Mouse (Mus musculus) heart, embryonic 14.5 days (tissue): ENCODE data around the gene Bco1. TPM values are rescaled to one million over a fixed set of nuclear protein-coding genes. Genes with fewer than 3 reads are reported as not detected.
A peak's percentile ranks its signal among the peaks of the same experiment; 100 is the strongest.

Experiments
- ATAC-seq: fragments of 200-750 bp; cut with Nextera tagmentation; 2 replicates; pipeline ENCODE4 v1.8.0; 2017; ENCODE audit warnings: low read depth, moderate TSS enrichment; ENCODE audit not compliant: insufficient number of reproducible peaks, insufficient read depth, low FRiP score
- H3K27ac ChIP-seq, 2 experiments: fragments of 200-500 bp in 1 of 2; fragments of 300-500 bp in 1 of 2; sonication (generic) in 1 of 2; replicated peaks in 1 of 2; 2 replicates each; pipeline ENCODE4 v1.5.1; 2012 to 2014; ENCODE audit warnings: low read depth in 2 of 2, low read length in 2 of 2, control low read depth in 1 of 2, mild to moderate bottlenecking in 1 of 2, mixed read lengths in 1 of 2; ENCODE audit not compliant: control insufficient read depth in 1 of 2, insufficient read depth in 1 of 2
- H3K27me3 ChIP-seq: fragments of 300-500 bp; sonication (generic); 2 replicates; pipeline ENCODE4 v1.6.1; 2014; ENCODE audit warnings: mild to moderate bottlenecking, low read length, control low read depth; ENCODE audit not compliant: control insufficient read depth, insufficient read depth
- H3K36me3 ChIP-seq: fragments of 300-500 bp; sonication (generic); 2 replicates; pipeline ENCODE4 v1.6.1; 2014; ENCODE audit warnings: mild to moderate bottlenecking, control low read depth, low read length, mixed read lengths; ENCODE audit not compliant: control insufficient read depth, insufficient read depth
- H3K4me1 ChIP-seq, 2 experiments: fragments of 200-500 bp in 1 of 2; fragments of 300-500 bp in 1 of 2; sonication (generic) in 1 of 2; 2 replicates each; pipeline ENCODE4 v1.6.1; 2012 to 2014; ENCODE audit warnings: low read length in 2 of 2, control low read depth in 1 of 2, mixed read lengths in 1 of 2; ENCODE audit not compliant: control insufficient read depth in 2 of 2, insufficient read depth in 2 of 2
- H3K4me2 ChIP-seq: fragments of 300-500 bp; sonication (generic); 2 replicates; pipeline ENCODE4 v1.6.1; 2014; ENCODE audit warnings: mild to moderate bottlenecking, low read length
- H3K4me3 ChIP-seq, 2 experiments: fragments of 200-500 bp in 1 of 2; fragments of 300-500 bp in 1 of 2; sonication (generic) in 1 of 2; 2 replicates each; pipeline ENCODE4 v1.5.1; 2012 to 2014; ENCODE audit warnings: low read length in 2 of 2, mild to moderate bottlenecking in 2 of 2, control low read depth in 1 of 2, low read depth in 1 of 2, moderate library complexity in 1 of 2; ENCODE audit not compliant: control insufficient read depth in 1 of 2, insufficient read depth in 1 of 2
- H3K9ac ChIP-seq: fragments of 300-500 bp; sonication (generic); 2 replicates; pipeline ENCODE4 v1.6.1; 2014; ENCODE audit warnings: mild to moderate bottlenecking, low read length
- H3K9me3 ChIP-seq: fragments of 300-500 bp; sonication (generic); 2 replicates; pipeline ENCODE4 v1.6.1; 2016; ENCODE audit warnings: low read length, control low read depth; ENCODE audit not compliant: control insufficient read depth
- WGBS: fragments of 180-500 bp; shearing (Covaris S2); extraction: QIAGEN DNeasy Blood & Tissue Kit; methylation state at CpG from one replicate; pipeline ENCODE4 v1.1.7; 2014; 5-methylcytosine and 5-hydroxymethylcytosine counted together
- polyA plus RNA-seq: library from polyadenylated mRNA; unstranded; fragments of >200 nt; fragmentation: Nextera tagmentation; extraction: Ambion mirVana; gene quantifications from 2 replicates; pipeline ENCODE4 v1.2.1, GENCODE M21; 2014

Bco1 gene
- polyA plus RNA-seq, 1 experiment from 2014 or later, result not detected

DNA sequence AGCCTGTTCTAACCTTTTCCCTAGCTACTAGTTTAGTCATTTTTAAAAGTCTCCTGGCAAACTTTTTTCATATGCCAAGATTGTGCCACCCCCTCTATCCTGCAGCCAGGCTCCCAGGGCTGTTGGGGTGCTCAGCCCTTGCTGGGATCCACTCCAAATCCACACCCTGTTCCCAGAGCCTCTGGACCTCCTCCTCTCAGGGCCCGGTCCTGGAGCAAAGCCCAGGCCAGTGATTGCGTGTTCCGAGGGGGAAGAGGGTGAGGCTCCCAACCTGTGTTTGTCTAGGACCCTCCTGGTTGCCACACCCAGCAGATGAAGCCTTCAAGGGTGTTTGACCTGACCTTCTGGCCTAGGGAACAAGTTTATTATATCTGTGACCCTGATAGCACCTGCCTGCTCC, 16.0 kb downstream of the Bco1 start:
- 70% methylated on average over 3 of the region's 3 CpGs for WGBS
- Histone ChIP-seq H3K4me2 (no peak overlapping the region), H3K36me3 (no peaks in the 10 kb centered on the region), H3K27me3 (no peaks in the 10 kb centered on the region), H3K4me3 (no peak overlapping the region), H3K9me3 (peaks cover 2% of the 10 kb centered on the region; the same call in 1 of the 2 replicates), H3K27ac (no peak overlapping the region), H3K4me1 (peaks cover 7 to 10% of the 10 kb centered on the region in 2 experiments; a peak in 3 of 4 replicates), H3K9ac (no peak overlapping the region)
- ATAC-seq, result no peak

DNA sequence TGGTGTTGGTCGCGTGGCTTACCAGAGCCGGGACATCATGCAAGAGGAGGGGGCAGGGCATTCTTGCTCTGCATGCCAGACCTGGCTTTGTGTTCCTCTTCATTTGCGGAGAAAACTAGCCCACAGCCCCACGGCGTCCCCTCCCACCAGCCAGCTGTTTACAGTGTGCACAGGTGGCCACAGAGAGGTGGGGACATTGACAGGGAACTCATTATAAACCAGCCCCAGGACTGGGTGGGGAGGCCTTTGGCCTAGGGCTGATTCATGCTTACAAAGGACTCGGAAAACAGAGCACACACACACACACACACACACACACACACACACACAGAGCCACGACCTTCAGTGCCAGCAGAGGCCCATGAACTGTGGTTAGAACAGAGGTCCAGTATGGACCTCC, 16.6 kb downstream of the Bco1 start:
- ATAC-seq, result no peak
- H3K4me3 ChIP-seq, result no peak overlapping the region
- no peak overlapping the region for H3K27ac ChIP-seq
- H3K36me3 ChIP-seq, result no peaks in the 10 kb centered on the region
- H3K4me2 ChIP-seq, result no peak overlapping the region
- H3K9ac ChIP-seq, result no peak overlapping the region
- 65% methylated on average over 8 of the region's 8 CpGs for WGBS
- peaks cover 7 to 10% of the 10 kb centered on the region in 2 experiments; a peak in 3 of 4 replicates for H3K4me1 ChIP-seq
- H3K9me3 ChIP-seq, result peaks cover 2% of the 10 kb centered on the region; the same call in 1 of the 2 replicates
- no peaks in the 10 kb centered on the region for H3K27me3 ChIP-seq

DNA sequence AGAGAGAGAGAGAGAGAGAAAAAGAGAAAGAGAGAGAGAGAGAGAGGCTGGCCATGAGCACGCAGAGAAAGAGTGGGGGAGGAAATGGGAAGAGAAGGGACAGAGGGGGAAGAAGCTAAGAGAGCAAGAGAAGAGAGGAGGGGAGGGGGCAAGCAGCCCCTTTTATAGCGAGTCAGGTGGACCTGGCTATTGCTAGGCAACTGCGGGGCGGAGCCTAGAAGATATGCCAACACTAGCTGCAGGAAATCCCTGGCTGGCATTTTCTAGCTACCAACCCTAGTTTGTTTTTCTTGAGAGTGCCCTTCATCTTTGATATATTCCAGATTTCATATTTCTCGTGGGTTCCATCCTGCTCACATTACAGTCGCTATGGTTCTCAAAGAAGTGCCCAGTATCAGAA, 19.4 kb downstream of the Bco1 start:
- H3K36me3 ChIP-seq, result no peaks in the 10 kb centered on the region
- H3K4me2 ChIP-seq, result peak overlapping the region; percentile 39; the same call in 1 of the 2 replicates
- H3K4me1 ChIP-seq, result peaks cover 7 to 10% of the 10 kb centered on the region in 2 experiments; a peak in 3 of 4 replicates
- 38% methylated on average over 6 of the region's 6 CpGs for WGBS
- no peak overlapping the region for H3K27ac ChIP-seq
- no peak for ATAC-seq
- no peak overlapping the region for H3K9ac ChIP-seq
- no peak overlapping the region for H3K4me3 ChIP-seq
- H3K9me3 ChIP-seq, result no peaks in the 10 kb centered on the region
- no peaks in the 10 kb centered on the region for H3K27me3 ChIP-seq

DNA sequence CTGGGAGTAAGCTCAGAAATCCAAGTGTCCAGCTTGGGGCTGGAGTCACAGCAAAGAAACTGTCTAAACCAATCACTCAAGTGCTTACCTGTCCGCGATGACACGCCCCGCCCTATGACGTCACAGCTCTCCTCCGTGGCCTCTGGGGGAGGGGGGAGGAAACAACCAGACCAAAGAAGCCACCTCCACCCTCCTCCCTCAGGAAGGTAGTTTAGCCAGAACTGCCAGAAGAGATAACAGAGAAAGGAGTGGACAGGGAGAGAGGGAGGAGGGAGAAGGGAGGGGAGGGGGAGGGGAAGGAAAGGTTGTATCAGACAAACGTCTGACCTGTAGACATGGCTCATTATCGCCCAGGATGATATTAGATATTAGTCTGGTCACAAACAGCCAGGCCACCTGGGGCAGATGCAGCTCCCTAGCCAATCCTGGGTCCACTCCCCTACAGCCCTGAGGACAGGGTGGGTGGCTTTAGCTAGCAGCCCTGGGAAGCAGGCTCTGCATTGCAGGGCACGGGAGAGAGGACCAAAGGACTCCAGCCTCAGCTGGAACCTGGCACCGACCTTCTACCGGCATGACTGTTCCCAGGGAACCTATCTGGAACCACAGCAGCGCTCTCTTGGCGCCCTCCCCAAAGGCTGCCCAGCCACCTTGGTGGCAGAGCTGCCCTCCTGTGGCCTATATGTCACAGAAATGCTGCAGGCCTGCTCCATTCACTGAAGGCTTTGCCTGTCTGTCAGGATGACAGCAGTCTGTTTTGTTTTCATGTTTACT, 20.2 kb downstream of the Bco1 start:
- H3K4me2 ChIP-seq, result peak overlapping the region; percentile 39
- no peak overlapping the region for H3K9ac ChIP-seq
- no peak overlapping the region for H3K27ac ChIP-seq
- WGBS, result 9% methylated on average over 13 of the region's 13 CpGs
- peaks cover 7 to 10% of the 10 kb centered on the region in 2 experiments; a peak in 3 of 4 replicates for H3K4me1 ChIP-seq
- H3K27me3 ChIP-seq, result no peaks in the 10 kb centered on the region
- 0 out of 2 replicates have a peak, but pooled peaks have one; percentile 18 for ATAC-seq
- H3K9me3 ChIP-seq, result no peaks in the 10 kb centered on the region
- H3K36me3 ChIP-seq, result no peaks in the 10 kb centered on the region
- H3K4me3 ChIP-seq, result no peak overlapping the region

DNA sequence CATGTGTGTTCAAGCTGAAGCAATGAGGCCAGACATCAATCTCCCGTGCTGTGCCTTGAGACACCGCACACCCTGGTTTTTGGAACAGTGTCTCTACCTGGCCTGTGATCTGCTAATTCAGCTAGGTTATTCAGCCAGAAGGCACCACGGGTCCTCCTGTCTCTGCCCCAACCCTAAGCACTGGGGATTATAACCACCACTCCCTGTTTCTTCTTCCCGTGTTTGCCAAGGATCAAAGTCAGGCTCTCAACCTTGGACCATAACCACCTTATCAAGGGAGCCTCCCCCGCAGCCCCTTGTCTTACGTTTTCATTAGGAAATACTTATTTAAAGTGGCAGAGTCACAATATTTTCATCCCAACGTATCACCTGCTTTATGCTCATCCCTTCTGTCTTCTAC, 20.9 kb downstream of the Bco1 start:
- Histone ChIP-seq H3K4me3 (no peak overlapping the region), H3K9ac (no peak overlapping the region), H3K27me3 (no peaks in the 10 kb centered on the region), H3K36me3 (no peaks in the 10 kb centered on the region), H3K4me1 (peaks cover 8 to 10% of the 10 kb centered on the region in 2 experiments), H3K27ac (no peak overlapping the region), H3K4me2 (no peak overlapping the region), H3K9me3 (no peaks in the 10 kb centered on the region)
- ATAC-seq, result no peak
- WGBS, result 67% methylated on average over 7 of the region's 7 CpGs

DNA sequence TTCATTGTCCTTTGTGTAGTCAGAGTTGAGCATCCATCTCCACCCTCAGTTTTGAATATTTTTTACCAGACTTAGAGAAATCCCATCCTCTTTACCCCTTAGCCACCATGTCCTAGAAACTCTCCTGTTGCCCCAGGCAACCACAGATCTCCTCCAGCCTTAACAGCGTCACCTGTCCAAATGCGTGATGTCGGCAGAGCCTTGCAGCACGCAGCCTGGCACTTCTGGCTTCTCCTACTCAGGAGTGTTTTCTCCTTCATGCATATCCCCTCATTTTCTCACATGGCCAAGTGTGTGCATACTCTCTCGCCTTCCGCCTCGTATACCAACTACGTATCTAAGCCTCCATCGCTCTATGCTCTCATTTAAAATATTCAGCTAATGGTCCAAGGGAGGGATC, 22.8 kb downstream of the Bco1 start:
- H3K27me3 ChIP-seq, result no peaks in the 10 kb centered on the region
- H3K9ac ChIP-seq, result no peak overlapping the region
- WGBS, result 77% methylated on average over 9 of the region's 9 CpGs
- H3K4me1 ChIP-seq, result peaks cover 8 to 10% of the 10 kb centered on the region in 2 experiments
- no peak overlapping the region for H3K4me2 ChIP-seq
- H3K4me3 ChIP-seq, result no peak overlapping the region
- H3K9me3 ChIP-seq, result no peaks in the 10 kb centered on the region
- H3K36me3 ChIP-seq, result no peaks in the 10 kb centered on the region
- no peak for ATAC-seq
- H3K27ac ChIP-seq, result no peak overlapping the region

DNA sequence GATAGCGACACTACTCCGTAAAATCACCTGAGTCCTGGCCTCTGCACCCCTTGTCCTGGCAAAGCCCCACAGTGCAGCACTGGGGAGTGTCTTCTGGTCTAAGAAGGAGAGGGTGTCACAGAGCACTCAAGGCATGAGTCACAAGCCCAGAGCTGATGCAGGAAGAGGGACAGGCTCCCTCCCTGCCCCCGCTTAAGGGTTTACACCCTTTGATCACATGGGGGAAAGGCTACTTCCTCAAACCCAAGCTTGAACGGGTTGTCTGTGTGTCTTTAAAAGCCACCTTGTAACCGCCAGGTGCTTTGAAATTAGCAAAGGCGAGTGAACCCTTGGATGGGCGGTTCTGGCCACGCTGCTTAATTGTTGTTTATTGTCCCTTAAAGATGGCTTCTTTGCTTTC, 25.6 kb downstream of the Bco1 start:
- H3K9me3 ChIP-seq, result no peaks in the 10 kb centered on the region
- peaks cover 0 to 2% of the 10 kb centered on the region in 2 experiments; a peak in 2 of 4 replicates for H3K4me1 ChIP-seq
- 67% methylated on average over 8 of the region's 8 CpGs for WGBS
- ATAC-seq, result no peak
- no peak overlapping the region for H3K4me3 ChIP-seq
- H3K36me3 ChIP-seq, result no peaks in the 10 kb centered on the region
- no peak overlapping the region for H3K4me2 ChIP-seq
- no peak overlapping the region for H3K9ac ChIP-seq
- H3K27ac ChIP-seq, result no peak overlapping the region
- H3K27me3 ChIP-seq, result no peaks in the 10 kb centered on the region
